Comparison of ENCODE assay signal across 20 mouse cellular contexts in genomic region chr10:96821852-96822251, GRCm38 (mm10).
DNase-seq lines count a peak whose midpoint lies in the region; ATAC-seq and TF ChIP-seq lines count a peak whose summit lies in the region.
"Had no signal": no experiment of that assay in that cellular context is flagged by ENCODE, and none has a peak within 500 bp of the region (broad histone marks: within the 10 kb centered on the region; RNA-seq: fewer than 3 reads in every experiment).

No protein-coding gene starts in this region.

- H3K4me1 ChIP-seq in lung, postnatal 0 days (ENCODE audit: insufficient read depth, low read depth, low read length) = 0 out of 2 replicates have a peak, but pooled peaks cover 6% of the 10 kb centered on the region
- no peaks in the 10 kb centered on the region for H3K4me1 ChIP-seq in intestine, postnatal 0 days (replicated peaks; ENCODE audit: control insufficient read depth, insufficient read depth, low read length)
- H3K4me1 ChIP-seq: intestine, embryonic 15.5 days; liver, embryonic 15.5 days; neural tube, embryonic 12.5 days had no signal

- TF ChIP-seq CTCF in lung, postnatal 0 days (IDR thresholded peaks at IDR 0.05) = no peak
- no peak for TF ChIP-seq CTCF in intestine, postnatal 0 days (IDR thresholded peaks at IDR 0.05; ENCODE audit: low read depth)

- H3K4me3 ChIP-seq in lung, postnatal 0 days (ENCODE audit: low read depth, low read length) = no peak overlapping the region
- H3K4me3 ChIP-seq in myocyte = no peak overlapping the region
- no peak overlapping the region for H3K4me3 ChIP-seq in intestine, postnatal 0 days (ENCODE audit: low read depth, low read length)
- H3K4me3 ChIP-seq: erythroblast, embryonic 14.5 days; forebrain, embryonic 15.5 days; hindbrain, embryonic 13.5 days; intestine, embryonic 15.5 days; liver, embryonic 15.5 days; midbrain, embryonic 10.5 days; neural tube, embryonic 12.5 days had no signal

- WGBS in lung, postnatal 0 days = 43% methylated on average over 1 of the region's 1 CpGs
- 49% methylated on average over 1 of the region's 1 CpGs for WGBS in intestine, postnatal 0 days

- H3K9me3 ChIP-seq in lung, postnatal 0 days (ENCODE audit: low read length) = no peaks in the 10 kb centered on the region
- H3K9me3 ChIP-seq in intestine, postnatal 0 days (ENCODE audit: control insufficient read depth) = no peaks in the 10 kb centered on the region
- H3K9me3 ChIP-seq: forebrain, embryonic 15.5 days; hindbrain, embryonic 13.5 days; intestine, embryonic 15.5 days; liver, embryonic 15.5 days; midbrain, embryonic 10.5 days; neural tube, embryonic 12.5 days had no signal

- H3ac ChIP-seq in myocyte (ENCODE audit: control insufficient read depth, insufficient read length) = no peak overlapping the region

- ATAC-seq in lung, postnatal 0 days = peak; percentile 37
- ATAC-seq in intestine, postnatal 0 days = no peak
- ATAC-seq: forebrain, embryonic 15.5 days; intestine, embryonic 15.5 days had no signal

- H3K36me3 ChIP-seq in lung, postnatal 0 days (ENCODE audit: insufficient read depth, low read length) = no peaks in the 10 kb centered on the region
- H3K36me3 ChIP-seq in myocyte (ENCODE audit: control insufficient read depth, insufficient read depth) = no peaks in the 10 kb centered on the region
- H3K36me3 ChIP-seq in intestine, postnatal 0 days (ENCODE audit: control insufficient read depth, insufficient read depth) = no peaks in the 10 kb centered on the region
- H3K36me3 ChIP-seq: forebrain, embryonic 15.5 days; hindbrain, embryonic 13.5 days; intestine, embryonic 15.5 days; liver, embryonic 15.5 days; midbrain, embryonic 10.5 days; neural tube, embryonic 12.5 days had no signal

- no peak overlapping the region for H3K4me2 ChIP-seq in lung, postnatal 0 days (replicated peaks; ENCODE audit: low read depth, low read length)
- peak overlapping the region; percentile 10 for H3K4me2 ChIP-seq in myocyte (ENCODE audit: low read depth)
- H3K4me2 ChIP-seq in intestine, postnatal 0 days (replicated peaks; ENCODE audit: low read depth) = no peak overlapping the region
- H3K4me2 ChIP-seq: forebrain, embryonic 15.5 days; hindbrain, embryonic 13.5 days; intestine, embryonic 15.5 days; liver, embryonic 15.5 days; neural tube, embryonic 12.5 days had no signal

- no peak for TF ChIP-seq POLR2A in myocyte (IDR thresholded peaks at IDR 0.05; ENCODE audit: insufficient read length, low read depth)

- 0 out of 2 replicates have a peak, but pooled peaks have one; percentile 7 for TF ChIP-seq EP300 in lung, postnatal 0 days (IDR thresholded peaks at IDR 0.05)

- no peaks in the 10 kb centered on the region for H3K27me3 ChIP-seq in lung, postnatal 0 days (replicated peaks; ENCODE audit: insufficient read depth, low read length)
- H3K27me3 ChIP-seq in myocyte (ENCODE audit: control insufficient read depth, insufficient read depth, insufficient read length) = no peaks in the 10 kb centered on the region
- no peaks in the 10 kb centered on the region for H3K27me3 ChIP-seq in intestine, postnatal 0 days (replicated peaks; ENCODE audit: control insufficient read depth, insufficient read depth, low read length)
- H3K27me3 ChIP-seq: forebrain, embryonic 15.5 days; hindbrain, embryonic 13.5 days; intestine, embryonic 15.5 days; liver, embryonic 15.5 days; neural tube, embryonic 12.5 days had no signal

- DNase-seq in adrenal gland, postnatal 14 days = peak; percentile 10
- no peak for DNase-seq in adrenal gland, adult 18-20 months (ENCODE audit: low spot score in 2 of 2)
- DNase-seq in heart, adult 8-10 months (ENCODE audit: low spot score) = peak; percentile 8
- no peak for DNase-seq in heart, postnatal 4 days
- DNase-seq in lung, postnatal 0 days (ENCODE audit: low spot score) = peak; percentile 34
- DNase-seq in lung, postnatal 25 days (ENCODE audit: low spot score) = no peak
- DNase-seq: cerebellum, adult 18-20 months; cerebellum, postnatal 36 days; layer of hippocampus, postnatal 36 days; right cerebral cortex, postnatal 14 days had no signal

- no peaks in the 10 kb centered on the region for H3K79me2 ChIP-seq in myocyte (ENCODE audit: control insufficient read depth, insufficient read depth)

- H3K9ac ChIP-seq in lung, postnatal 0 days (replicated peaks; ENCODE audit: low read depth) = no peak overlapping the region
- H3K9ac ChIP-seq in intestine, postnatal 0 days (ENCODE audit: low read depth, low read length) = no peak overlapping the region
- H3K9ac ChIP-seq: forebrain, embryonic 15.5 days; hindbrain, embryonic 13.5 days; intestine, embryonic 15.5 days; liver, embryonic 15.5 days; neural tube, embryonic 12.5 days had no signal

- H3K27ac ChIP-seq in lung, postnatal 0 days (ENCODE audit: low read length) = 0 out of 2 replicates have a peak overlapping the region, but pooled peaks have one; percentile 38
- H3K27ac ChIP-seq in intestine, postnatal 0 days (ENCODE audit: low read depth, low read length) = no peak overlapping the region
- H3K27ac ChIP-seq: forebrain, embryonic 15.5 days; hindbrain, embryonic 13.5 days; intestine, embryonic 15.5 days; kidney, postnatal 0 days; liver, embryonic 15.5 days; midbrain, embryonic 10.5 days; neural tube, embryonic 12.5 days had no signal

TF ChIP-seq in myocyte, 11 proteins besides CTCF, POLR2A, EP300 and RAD21:
- TF ChIP-seq E2F4 (IDR thresholded peaks at IDR 0.05; ENCODE audit: insufficient read depth) (no peak), TCF3 (IDR thresholded peaks at IDR 0.05; ENCODE audit: insufficient read length, low read depth) (no peak), MAX (IDR thresholded peaks at IDR 0.05; ENCODE audit: low read depth) (no peak), MYOD1 (IDR thresholded peaks at IDR 0.05; ENCODE audit: control insufficient read depth in 1 of 3, insufficient read length in 2 of 3, low read depth in 2 of 3) (no peak)

Comparison
In these comparisons a context has a peak if more than half of its experiments do, and no peak if none do; other contexts are left out.
1. DNase-seq: peak in adrenal gland, postnatal 14 days (single experiment), heart, adult 8-10 months (single experiment) and lung, postnatal 0 days (single experiment); none in adrenal gland, adult 18-20 months (0 of 2), heart, postnatal 4 days (single experiment) and lung, postnatal 25 days (single experiment).